Mouse (Mus musculus) cerebellum, adult 9-10 months (tissue): Measurements from ENCODE around the gene Vwa3b.

Source experiments
- DNase-seq: peaks from one replicate; pipeline ENCODE4 v3.0.0; 2022

The Vwa3b gene

GRCm38 (mm10) chr1:37065658-37066412 lies 39.4 kb downstream of the Vwa3b start:
- no peak for DNase-seq

GRCm38 (mm10) chr1:37075759-37076158 lies 49.4 kb downstream of the Vwa3b start:
- DNase-seq: no peak

GRCm38 (mm10) chr1:37077266-37077665 lies 50.9 kb downstream of the Vwa3b start:
- DNase-seq: no peak

GRCm38 (mm10) chr1:37077955-37078549 lies 51.7 kb downstream of the Vwa3b start:
- DNase-seq: no peak

GRCm38 (mm10) chr1:37080442-37080841 lies 54.0 kb downstream of the Vwa3b start:
- DNase-seq: no peak

GRCm38 (mm10) chr1:37081376-37082214 lies 55.2 kb downstream of the Vwa3b start:
- no peak for DNase-seq

- no peak for DNase-seq
Observed at GRCm38 (mm10) chr1:37082215-37082464, 55.7 kb downstream of the Vwa3b start.

- no peak for DNase-seq
Observed at GRCm38 (mm10) chr1:37084075-37084474, 57.7 kb downstream of the Vwa3b start.

- no peak for DNase-seq
Observed at GRCm38 (mm10) chr1:37085171-37085570, 58.8 kb downstream of the Vwa3b start.

- no peak for DNase-seq
Observed at GRCm38 (mm10) chr1:37089191-37089590, 62.8 kb downstream of the Vwa3b start.

GRCm38 (mm10) chr1:37097382-37098093 lies 71.1 kb downstream of the Vwa3b start:
- DNase-seq: no peak

GRCm38 (mm10) chr1:37098094-37098555 lies 71.7 kb downstream of the Vwa3b start:
- DNase-seq: no peak

- DNase-seq: no peak
Observed at GRCm38 (mm10) chr1:37100361-37100760, 74.0 kb downstream of the Vwa3b start.

GRCm38 (mm10) chr1:37101016-37101415 lies 74.6 kb downstream of the Vwa3b start:
- DNase-seq: no peak

- no peak for DNase-seq
Observed at GRCm38 (mm10) chr1:37101717-37102116, 75.3 kb downstream of the Vwa3b start.

GRCm38 (mm10) chr1:37105194-37105593 lies 78.8 kb downstream of the Vwa3b start:
- DNase-seq: no peak

GRCm38 (mm10) chr1:37113781-37114180 lies 87.4 kb downstream of the Vwa3b start:
- DNase-seq: no peak

- DNase-seq: no peak
Observed at GRCm38 (mm10) chr1:37115847-37116246, 89.5 kb downstream of the Vwa3b start.

- DNase-seq: no peak
Observed at GRCm38 (mm10) chr1:37116574-37116973, 90.2 kb downstream of the Vwa3b start.

GRCm38 (mm10) chr1:37117964-37118363 lies 91.6 kb downstream of the Vwa3b start:
- no peak for DNase-seq

GRCm38 (mm10) chr1:37122306-37122705 lies 95.9 kb downstream of the Vwa3b start:
- no peak for DNase-seq

- DNase-seq: no peak
Observed at GRCm38 (mm10) chr1:37122798-37123197, 96.4 kb downstream of the Vwa3b start.

GRCm38 (mm10) chr1:37124696-37125349 lies 98.4 kb downstream of the Vwa3b start:
- DNase-seq: no peak
